Mouse (Mus musculus): Measurements from ENCODE around the gene Trpm3. TPM values are rescaled to one million over a fixed set of nuclear protein-coding genes. Genes with fewer than 3 reads are reported as not detected.
A peak's percentile ranks its signal among the peaks of the same experiment; 100 is the strongest.

The Trpm3 gene
- total RNA-seq, 2 experiments from 2014 or later, result 38.9 to 40.3 TPM

DNA sequence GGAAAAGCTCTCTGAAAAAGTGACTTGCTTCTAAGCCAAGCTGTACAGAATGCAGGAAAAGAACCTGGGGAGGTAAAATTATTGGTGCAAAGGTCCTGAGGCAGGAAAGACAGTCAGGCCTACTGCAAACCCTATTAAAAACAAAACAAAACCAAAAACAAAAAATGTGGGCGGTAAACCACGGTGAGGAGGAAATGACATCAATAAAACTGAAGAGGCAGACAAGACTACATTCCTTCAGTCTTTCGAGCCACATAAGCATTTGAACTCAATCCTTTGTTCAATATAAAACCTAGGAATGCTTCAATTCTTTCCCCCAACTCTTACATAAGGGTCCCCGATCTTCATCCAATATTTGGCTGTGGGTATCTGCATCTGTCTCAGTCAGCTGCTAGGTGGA is 814.3 kb downstream of the Trpm3 start:
- no peak overlapping the region for H3K27ac ChIP-seq
- intact Hi-C loops (cut with DNase I), result no loop called here
- no peak for TF ChIP-seq CTCF (IDR thresholded peaks at IDR 0.05)
- no peak overlapping the region for H3K4me3 ChIP-seq
- DNase-seq (ENCODE audit: extremely low spot score in 1 of 2, low spot score in 2 of 2), result no peak

DNA sequence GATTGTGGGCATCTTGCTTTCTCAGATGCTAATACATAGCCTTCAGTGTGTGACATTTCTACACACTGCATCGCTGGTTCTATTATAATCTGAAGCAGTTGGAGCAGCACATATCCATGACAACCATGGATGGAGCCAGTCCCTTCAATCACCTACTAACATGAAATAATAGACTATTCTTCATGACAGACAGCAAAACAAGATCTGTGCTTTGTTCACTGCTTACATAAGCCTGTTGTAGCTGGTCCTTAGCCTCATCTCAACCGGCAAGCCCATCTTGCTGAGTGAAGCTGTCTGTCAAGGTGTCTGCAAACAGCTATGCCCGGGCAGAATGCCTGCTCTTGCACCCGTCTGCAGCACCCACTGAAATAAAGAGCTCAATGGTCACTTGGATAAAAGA is 819.6 kb downstream of the Trpm3 start:
- Histone ChIP-seq H3K27ac (peak overlapping the region; percentile 66), H3K4me3 (no peak overlapping the region)
- TF ChIP-seq CTCF (IDR thresholded peaks at IDR 0.05), result no peak
- intact Hi-C loops (cut with DNase I), result no loop called here
- no peak for DNase-seq (ENCODE audit: extremely low spot score in 1 of 2, low spot score in 2 of 2)

DNA sequence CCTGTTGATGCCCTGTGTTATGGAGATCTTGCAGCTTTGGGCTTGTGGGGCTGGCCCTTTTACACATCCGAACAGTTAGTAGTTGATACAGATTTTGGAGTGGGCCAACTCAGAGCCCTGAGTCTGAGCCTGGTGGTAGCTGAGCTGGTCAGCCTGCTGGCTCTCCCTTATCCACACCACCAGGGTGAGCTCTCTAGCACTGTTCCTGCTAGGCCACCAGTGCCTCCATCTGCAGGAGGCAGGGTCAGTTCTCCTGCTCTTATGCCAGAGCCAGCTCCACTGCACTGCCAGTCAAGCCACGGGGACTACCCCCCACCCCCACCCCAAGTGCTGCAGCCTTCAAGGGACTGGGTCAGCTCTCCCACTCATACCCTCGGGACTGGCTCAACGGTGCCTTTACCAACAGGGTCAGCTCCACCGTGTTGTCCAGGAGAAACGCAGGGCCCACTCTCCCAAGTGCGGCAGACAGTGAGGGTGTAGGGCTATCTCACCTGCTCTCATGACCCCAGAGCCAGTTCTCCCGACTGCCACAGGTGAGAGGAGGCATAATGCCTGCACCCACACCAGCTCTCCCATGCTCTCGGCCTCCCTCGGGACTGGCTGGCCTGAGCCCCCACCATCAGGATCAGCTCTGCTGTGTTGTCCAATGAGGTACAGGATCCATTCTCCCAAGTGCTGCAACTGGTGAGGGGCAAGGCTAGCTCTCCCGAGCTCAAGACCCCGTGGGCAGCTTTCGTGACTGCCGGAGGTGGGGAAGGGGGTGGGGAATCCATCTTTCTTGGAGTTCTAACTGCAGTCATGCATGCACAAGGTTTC is 821.8 kb downstream of the Trpm3 start:
- intact Hi-C loops (cut with DNase I), result loop anchor here (5.0 kb wide), 1 partner anchor 97 kb away; no protein-coding TSS in a partner anchor
- H3K4me3 ChIP-seq, result no peak overlapping the region
- DNase-seq (ENCODE audit: extremely low spot score in 1 of 2, low spot score in 2 of 2), result no peak
- H3K27ac ChIP-seq, result no peak overlapping the region; the same call in 1 of the 2 replicates
- TF ChIP-seq CTCF (IDR thresholded peaks at IDR 0.05), result peak; percentile 11; the same call in 1 of the 2 replicates

DNA sequence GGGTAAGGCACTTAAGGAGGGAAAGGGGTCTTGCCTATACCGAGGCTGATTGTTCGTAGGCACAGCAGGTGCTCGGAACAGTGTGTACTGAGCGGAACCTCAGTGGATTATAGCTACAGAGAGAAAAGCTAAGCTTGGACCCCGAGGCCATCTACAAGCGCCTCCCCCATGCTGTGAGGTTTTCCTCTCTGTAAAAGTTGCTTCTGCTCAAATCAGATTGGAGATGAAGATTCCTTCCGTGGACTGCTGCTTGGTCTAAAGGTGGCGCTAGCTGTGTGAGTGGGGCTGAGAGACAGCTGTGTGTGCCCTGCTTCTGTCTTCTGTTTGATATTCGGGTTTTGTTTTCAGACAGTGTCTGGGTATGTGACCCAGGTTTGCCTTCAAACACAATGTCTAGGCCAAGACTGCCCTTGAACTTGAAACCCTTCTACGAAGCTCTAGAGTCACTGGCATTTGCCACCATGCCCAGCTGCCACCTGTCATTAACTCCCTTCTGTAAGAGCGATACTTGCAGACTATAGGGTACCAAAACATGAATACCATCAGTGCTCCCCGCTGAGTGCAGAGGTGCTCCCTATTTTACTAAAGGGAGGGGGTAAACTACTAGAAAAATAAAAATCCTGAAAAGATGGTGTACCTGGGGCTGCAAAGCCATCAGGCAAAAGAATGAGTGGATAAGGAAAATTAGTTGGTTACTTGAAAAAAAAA is 823.3 kb downstream of the Trpm3 start:
- Histone ChIP-seq H3K27ac (peak overlapping the region; percentile 67), H3K4me3 (no peak overlapping the region)
- no peak for DNase-seq (ENCODE audit: extremely low spot score in 1 of 2, low spot score in 2 of 2)
- peak; percentile 24 for TF ChIP-seq CTCF (IDR thresholded peaks at IDR 0.05)
- intact Hi-C loops (cut with DNase I), result loop anchor here (5.0 kb wide), 1 partner anchor 95 kb away; no protein-coding TSS in a partner anchor

DNA sequence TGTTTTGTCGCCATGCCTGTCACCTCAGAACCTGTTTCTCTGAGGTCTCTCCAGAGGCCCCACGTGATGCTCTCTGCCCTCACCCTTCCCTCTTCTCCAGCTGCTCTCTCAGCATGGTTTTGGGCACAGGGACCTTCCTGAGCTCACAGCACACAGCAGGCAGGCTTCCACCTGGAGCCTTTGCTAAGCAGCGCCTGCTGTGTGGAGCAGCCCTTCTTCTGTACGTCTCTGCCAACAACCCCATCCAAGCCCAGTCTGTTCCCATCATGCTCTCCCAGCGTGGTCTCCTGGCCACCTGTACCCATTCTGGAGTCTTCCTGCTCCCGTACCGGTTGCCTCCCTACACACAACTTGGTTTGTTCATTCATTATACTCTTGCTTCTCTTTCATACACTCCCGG is 823.9 kb downstream of the Trpm3 start:
- H3K27ac ChIP-seq, result peak overlapping the region; percentile 67
- intact Hi-C loops (cut with DNase I), result loop anchor here (5.0 kb wide), 1 partner anchor 95 kb away; no protein-coding TSS in a partner anchor
- TF ChIP-seq CTCF (IDR thresholded peaks at IDR 0.05), result no peak
- DNase-seq (ENCODE audit: extremely low spot score in 1 of 2, low spot score in 2 of 2), result no peak
- no peak overlapping the region for H3K4me3 ChIP-seq

DNA sequence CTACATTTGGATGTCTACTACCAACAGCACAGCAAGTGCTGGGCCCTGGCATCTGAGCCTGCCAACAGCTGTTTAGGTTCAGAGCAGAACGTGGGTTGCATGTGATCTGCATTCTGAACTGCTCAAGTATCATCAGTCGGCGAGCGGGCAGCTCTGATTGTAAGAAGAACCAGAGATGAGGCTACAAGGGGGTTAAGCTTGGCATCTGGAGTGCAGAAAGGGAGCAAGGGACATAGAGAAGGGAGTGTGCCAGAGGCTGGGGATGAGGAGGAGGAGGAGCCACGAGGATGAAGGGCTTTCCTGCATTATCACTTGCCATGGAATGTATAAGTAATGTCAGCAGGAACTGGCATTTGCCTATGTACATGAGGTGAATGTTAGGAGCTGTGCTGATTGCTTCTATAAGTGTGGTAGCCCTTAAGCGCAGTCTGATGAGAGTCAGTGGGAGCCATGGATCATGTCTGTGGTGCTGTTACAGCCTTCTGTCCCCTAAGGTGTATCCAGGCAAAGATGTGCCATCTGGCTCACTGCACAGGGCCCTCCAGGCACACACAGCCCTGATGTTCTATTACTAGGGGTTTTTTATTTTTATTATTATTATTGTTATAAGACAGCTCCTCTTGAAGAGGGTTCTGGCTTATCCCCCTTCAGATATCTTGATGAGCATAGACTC is 825.0 kb downstream of the Trpm3 start:
- DNase-seq (ENCODE audit: extremely low spot score in 1 of 2, low spot score in 2 of 2), result no peak
- no peak overlapping the region for H3K4me3 ChIP-seq
- TF ChIP-seq CTCF (IDR thresholded peaks at IDR 0.05), result no peak
- intact Hi-C loops (cut with DNase I), result loop anchor here (5.0 kb wide), 1 partner anchor 93 kb away; no protein-coding TSS in a partner anchor
- peak overlapping the region; percentile 3; the same call in 1 of the 2 replicates for H3K27ac ChIP-seq

DNA sequence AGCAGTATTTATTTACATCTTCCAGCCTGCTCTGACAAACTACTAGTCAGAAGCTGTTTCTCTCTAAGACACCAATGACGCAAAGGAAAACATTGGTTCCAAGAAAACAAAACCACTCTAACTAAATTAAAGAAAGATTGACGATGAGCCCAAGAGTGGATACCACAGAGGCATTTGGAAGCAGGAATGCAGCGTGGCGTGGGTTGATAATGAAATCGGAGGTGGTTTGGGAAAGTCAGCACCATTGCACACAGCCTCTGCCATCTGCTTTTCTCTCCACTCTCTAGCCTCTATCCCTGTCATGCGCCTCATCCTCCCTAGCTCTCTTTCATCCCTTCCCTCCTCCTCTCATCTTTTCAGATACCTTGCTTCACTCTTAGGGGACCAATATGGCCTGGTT is 826.6 kb downstream of the Trpm3 start:
- TF ChIP-seq CTCF (IDR thresholded peaks at IDR 0.05), result no peak
- DNase-seq (ENCODE audit: extremely low spot score in 1 of 2, low spot score in 2 of 2), result peak in 1 of 2 experiments; percentile 63
- Histone ChIP-seq H3K4me3 (no peak overlapping the region), H3K27ac (peak overlapping the region; percentile 32; the same call in 1 of the 2 replicates)
- intact Hi-C loops (cut with DNase I), result no loop called here

DNA sequence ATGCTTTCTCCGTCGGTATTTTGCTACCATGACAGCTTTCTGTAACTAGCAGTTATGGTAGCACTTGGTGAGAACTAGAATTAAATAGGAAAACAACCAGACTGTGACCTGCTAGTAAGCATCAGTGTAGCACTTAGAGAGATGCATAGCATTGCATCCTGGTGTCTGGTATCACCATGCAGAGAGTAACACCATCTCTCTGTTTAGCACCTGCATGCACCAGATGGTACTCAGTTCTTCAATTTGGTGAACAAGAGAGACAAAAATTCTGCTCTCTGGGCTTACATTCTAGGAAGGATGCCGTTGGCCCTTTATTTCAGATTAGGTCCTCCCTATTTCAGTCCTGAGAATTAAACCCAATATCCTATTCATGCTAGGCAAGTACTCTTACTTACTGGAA is 834.4 kb downstream of the Trpm3 start:
- intact Hi-C loops (cut with DNase I), result no loop called here
- H3K4me3 ChIP-seq, result no peak overlapping the region
- peak overlapping the region; percentile 72 for H3K27ac ChIP-seq
- TF ChIP-seq CTCF (IDR thresholded peaks at IDR 0.05), result no peak
- DNase-seq (ENCODE audit: extremely low spot score in 1 of 2, low spot score in 2 of 2), result no peak

DNA sequence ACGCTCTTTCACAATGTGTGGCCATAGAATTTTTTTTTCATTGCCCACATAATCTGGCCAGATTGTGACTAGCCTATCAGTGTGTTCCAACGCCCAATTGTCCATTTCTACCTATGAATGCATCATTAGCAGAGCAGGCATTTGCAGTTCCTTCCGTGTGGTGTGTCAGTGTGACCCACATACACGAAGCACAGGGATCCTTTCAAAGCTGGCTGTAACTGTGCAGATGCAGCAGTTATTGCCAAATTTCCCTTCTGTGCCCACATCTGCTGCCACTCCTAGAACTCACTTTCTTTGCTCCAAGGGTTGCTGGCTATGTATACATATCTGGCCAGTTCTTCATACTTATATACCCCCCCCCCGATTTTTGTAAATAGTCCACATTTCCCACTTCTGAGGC is 834.9 kb downstream of the Trpm3 start:
- DNase-seq (ENCODE audit: extremely low spot score in 1 of 2, low spot score in 2 of 2), result no peak
- H3K27ac ChIP-seq, result peak overlapping the region; percentile 72
- H3K4me3 ChIP-seq, result no peak overlapping the region
- intact Hi-C loops (cut with DNase I), result no loop called here
- no peak for TF ChIP-seq CTCF (IDR thresholded peaks at IDR 0.05)

DNA sequence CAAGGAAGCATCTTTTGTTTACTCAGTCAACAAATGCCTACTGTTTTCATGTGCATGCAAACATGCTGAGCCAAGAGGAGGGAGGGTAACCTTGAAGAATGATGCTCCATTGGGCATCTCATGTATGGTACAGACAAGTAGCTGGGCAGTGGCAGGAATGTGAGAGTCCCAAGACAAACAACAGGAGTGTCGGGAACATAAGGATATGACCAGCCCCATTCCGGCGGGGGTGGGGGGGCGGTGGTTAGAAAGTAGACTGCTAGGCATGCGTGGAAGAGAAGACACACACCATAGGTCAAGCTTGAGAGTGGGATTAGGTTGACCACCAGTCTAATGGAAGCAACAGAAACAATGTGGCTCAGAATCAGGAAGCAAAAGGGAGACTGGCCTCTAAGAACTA is 837.0 kb downstream of the Trpm3 start:
- no peak for TF ChIP-seq CTCF (IDR thresholded peaks at IDR 0.05)
- no peak for DNase-seq (ENCODE audit: extremely low spot score in 1 of 2, low spot score in 2 of 2)
- H3K4me3 ChIP-seq, result no peak overlapping the region
- intact Hi-C loops (cut with DNase I), result loop anchor here (5.0 kb wide), 1 partner anchor 58 kb away; no protein-coding TSS in a partner anchor
- no peak overlapping the region for H3K27ac ChIP-seq

DNA sequence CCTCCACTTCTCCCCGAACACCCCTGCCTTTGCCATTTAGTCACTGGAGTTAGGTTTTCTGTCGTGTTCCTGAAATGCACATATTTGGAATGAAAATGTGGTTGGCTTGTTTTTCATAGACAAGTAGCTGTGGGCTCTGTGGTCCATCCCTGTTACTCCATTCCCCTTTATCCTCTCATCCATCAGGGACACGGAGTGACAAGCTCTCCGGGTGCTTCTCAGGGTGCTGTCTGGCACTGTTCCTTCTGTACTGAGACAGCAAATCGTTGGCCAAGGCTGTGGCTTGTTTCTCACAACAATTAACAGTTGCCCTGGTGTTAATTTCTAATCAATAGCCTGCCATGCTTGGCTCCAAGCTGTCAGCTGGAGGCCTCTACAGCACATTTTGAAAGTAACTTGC is 838.7 kb downstream of the Trpm3 start:
- H3K27ac ChIP-seq, result peak overlapping the region; percentile 47

More for the DNA sequence above, 838.7 kb downstream of the Trpm3 start:
- no peak for TF ChIP-seq CTCF (IDR thresholded peaks at IDR 0.05)
- intact Hi-C loops (cut with DNase I), result loop anchor here (5.0 kb wide), 1 partner anchor 60 kb away; no protein-coding TSS in a partner anchor
- DNase-seq (ENCODE audit: extremely low spot score in 1 of 2, low spot score in 2 of 2), result no peak
- no peak overlapping the region for H3K4me3 ChIP-seq

Measured in left cerebral cortex, adult 2 months (tissue).